Mouse (Mus musculus) T-cell, adult 2 months (primary cell): ENCODE measurements around the gene Hmg20b.

Experiments
- DNase-seq: peaks from one replicate; pipeline ENCODE4 v3.0.0; 2022; ENCODE audit warnings: low spot score

Gene Hmg20b

GRCm38 (mm10) chr10:81304597-81305238, 45.6 kb downstream of the Hmg20b start:
- DNase-seq = peak; percentile 65

- DNase-seq = peak; percentile 64
Measured at GRCm38 (mm10) chr10:81303761-81304160, 46.5 kb downstream of the Hmg20b start.

DNA sequence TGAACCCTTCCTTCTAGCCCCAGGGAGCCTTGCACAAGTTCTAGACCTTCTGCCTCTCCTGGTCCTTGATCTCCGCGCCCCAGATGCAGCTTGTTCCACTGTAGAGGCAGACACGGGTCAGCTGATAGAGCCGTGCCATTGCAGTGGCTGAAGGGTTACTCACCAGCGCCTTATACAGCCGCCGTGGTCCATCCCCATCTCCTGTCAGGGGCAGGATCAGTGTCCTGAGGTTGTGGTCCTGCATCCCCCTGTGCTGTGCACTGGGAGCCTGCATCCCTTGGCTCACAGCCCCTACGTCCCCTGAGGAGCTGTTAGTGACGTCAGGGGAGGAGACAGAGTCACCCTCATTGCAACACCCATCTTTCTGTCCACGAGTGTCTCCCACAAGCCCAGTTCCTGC, 47.0 kb downstream of the Hmg20b start:
- DNase-seq = no peak

DNA sequence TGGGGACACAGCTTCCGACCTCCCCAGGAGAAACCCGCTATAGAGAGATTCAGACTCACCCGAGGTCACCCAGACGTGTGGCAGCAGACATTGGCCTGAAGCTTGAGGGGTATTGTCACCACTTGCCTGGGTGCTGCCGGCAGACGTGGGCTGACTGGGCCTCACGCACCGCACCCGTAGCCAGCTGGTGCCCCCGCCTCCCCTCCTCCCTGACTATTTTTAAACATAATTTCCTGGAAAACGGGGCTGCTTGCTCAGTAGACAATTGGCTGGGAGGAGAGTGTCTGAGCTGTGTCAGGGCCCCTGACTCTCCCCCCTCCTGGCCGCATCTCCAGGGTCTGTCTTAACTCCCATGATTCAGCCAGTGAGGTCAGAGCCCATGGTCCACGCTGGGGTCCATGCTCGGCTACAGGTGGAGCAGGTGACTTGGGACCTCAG, 47.5 kb downstream of the Hmg20b start:
- DNase-seq = no peak

DNA sequence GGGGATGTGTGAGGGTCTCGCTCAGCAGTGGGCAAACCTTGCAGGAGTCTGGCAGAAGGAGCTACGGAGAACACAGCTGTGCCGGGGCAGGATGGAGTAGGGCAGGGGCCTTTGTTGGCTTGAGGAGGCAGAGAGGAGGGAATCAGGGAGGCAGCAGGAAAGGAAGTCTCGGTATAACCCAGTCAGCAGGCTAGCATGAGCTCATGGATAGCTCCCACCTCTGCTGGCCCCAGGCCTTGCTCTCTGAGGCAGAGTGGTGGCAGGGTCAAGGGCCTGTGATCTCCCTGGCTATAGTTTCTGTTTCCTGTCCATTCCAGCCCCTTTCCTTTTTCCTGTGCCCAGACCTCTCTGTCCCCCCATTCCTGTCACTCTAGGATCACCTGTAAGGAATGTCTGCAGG, 48.0 kb downstream of the Hmg20b start:
- no peak for DNase-seq

GRCm38 (mm10) chr10:81301321-81301720, 49.0 kb downstream of the Hmg20b start:
- DNase-seq = no peak

GRCm38 (mm10) chr10:81300352-81300907, 49.9 kb downstream of the Hmg20b start:
- DNase-seq = no peak

DNA sequence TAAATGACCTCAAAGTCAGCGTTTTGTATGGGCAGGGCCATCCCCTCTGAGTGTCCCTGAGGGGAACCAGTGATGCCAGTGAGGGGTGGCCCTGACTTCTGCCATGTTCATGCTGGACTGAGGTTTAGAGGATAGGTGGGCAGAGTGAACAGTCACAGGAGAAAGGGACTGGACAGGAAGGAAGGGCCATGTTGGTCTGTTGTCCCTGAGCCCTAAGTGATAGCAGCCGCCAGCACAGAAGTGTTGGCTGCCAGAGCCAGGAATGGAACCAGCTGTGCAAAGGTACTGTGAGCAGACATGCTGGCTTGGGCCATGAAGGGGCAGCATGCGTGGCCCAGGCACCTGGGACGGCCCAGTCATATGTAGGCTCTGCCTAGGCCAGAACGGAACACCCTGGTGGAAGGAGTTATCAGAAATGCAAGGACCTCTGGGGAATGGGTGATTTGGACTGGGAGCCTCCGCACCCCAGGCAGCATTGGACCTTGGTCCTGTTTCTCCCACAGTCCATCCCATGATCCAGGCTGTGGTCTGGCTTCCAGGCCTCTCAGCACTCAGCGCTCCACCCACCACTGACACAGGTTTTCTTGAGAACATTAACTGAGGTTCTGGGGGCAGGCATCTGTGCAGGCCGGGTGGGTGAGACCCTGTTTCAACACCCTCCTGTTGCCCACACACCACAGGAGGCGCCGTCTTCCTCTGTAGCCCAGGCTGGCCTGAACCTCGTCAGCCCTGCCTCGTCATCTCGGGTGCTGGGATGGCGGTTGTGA, 50.5 kb downstream of the Hmg20b start:
- DNase-seq = no peak

- DNase-seq = peak; percentile 61
Measured at GRCm38 (mm10) chr10:81298369-81299100, 51.7 kb downstream of the Hmg20b start.

DNA sequence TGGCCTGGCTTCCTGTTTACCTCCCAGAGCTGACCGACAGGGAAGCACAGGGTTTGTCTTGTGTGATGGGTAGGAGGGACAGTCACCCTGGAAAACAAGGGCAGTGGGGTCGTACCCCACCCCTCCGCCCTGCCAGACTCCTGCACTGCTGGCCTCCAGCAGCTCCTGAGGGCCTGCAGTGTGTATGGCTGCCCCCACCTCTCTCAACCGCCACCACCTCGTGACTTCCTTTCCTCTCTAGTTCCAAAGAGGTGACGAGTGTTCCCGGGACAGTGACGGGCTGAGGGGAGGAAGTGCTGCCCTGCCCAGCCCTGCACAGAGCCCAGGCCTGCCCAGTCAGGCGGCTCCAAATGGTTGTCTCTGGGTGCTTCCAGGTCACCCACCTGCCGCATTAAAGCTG, 52.4 kb downstream of the Hmg20b start:
- DNase-seq = peak; percentile 81

DNA sequence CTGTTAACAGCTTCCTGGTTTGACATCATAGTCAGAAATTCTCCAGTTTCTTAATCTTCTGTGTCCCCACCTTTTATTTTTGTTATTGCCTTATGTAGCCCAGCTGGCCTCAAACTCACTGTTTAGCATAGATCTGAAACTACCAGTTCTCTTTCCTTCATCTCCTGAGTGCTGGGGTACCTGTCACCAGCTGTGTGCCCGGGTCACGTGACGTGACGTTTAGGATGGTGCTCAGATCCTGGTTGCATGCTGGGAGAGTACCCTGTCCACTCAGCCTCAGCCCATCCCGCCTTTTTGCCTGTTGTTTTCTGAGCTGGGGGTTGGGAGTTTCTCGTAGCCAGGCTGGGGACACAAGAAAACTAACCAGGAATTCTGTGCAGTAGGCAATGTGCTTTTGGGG, 53.0 kb downstream of the Hmg20b start:
- DNase-seq = peak; percentile 37
